Mouse (Mus musculus): Measurements from ENCODE around the gene Gm8005. TPM values are rescaled to one million over a fixed set of nuclear protein-coding genes. Genes with fewer than 3 reads are reported as not detected.
"Not testable (repeated sequence)": the region's sequence is repeated elsewhere in the genome, so short reads cannot be mapped to it uniquely, and the experiment has no call there.

Gene Gm8005
- polyA plus RNA-seq (2015; fragmentation: Nextera tagmentation; extraction: Ambion mirVana): not detected in 2 replicates

DNA sequence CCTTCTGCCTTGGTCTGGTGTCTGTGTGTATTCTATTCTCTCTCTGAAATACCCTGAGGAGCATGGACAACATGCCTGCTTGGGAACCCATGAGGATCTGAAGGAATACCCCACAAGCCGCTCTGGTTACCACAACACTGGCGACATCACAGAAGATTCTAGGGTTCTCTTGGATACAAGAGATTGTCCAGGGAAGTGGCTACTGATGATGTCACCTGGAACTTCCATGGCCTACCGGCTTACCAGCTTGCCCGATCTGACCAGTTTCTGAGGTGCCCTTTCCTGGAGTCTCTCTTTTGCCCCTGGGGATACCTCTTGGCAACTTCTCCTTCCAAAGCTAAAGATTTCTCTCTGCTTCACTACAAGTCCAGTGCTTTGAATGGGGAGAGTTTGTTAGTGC lies at the start of gene Gm8005:
TSS of gene Gm8005 (minus strand) at position 101 of the 400 bp plus-strand sequence.
- not testable (repeated sequence) for ATAC-seq; H3K36me3 ChIP-seq (ENCODE audit: poor library complexity, severe bottlenecking); H3K9me3 ChIP-seq (replicated peaks); H3K4me2 ChIP-seq; H3K4me3 ChIP-seq; H3K27me3 ChIP-seq; H3K4me1 ChIP-seq; H3K27ac ChIP-seq; H3K9ac ChIP-seq
- WGBS: 98% methylated on average over 2 of the region's 4 CpGs

- H3K9me3 ChIP-seq (replicated peaks); H3K4me2 ChIP-seq; H3K36me3 ChIP-seq (ENCODE audit: poor library complexity, severe bottlenecking); ATAC-seq; H3K4me3 ChIP-seq; H3K27ac ChIP-seq; H3K27me3 ChIP-seq; H3K4me1 ChIP-seq; H3K9ac ChIP-seq: not testable (repeated sequence)
- WGBS: 61% methylated on average over 2 of the region's 2 CpGs
Measured at GRCm38 (mm10) chr14:42463581-42463980, 24.1 kb upstream of the Gm8005 start, which contains the start of gene Gm8011. Gm8011 (plus strand) TSS chr14:42463881.

Other genes with a start within 250 kb of the Gm8005 start
- gene Gm3573, start 248.9 kb downstream of the Gm8005 start, polyA plus RNA-seq (2015; fragmentation: Nextera tagmentation; extraction: Ambion mirVana): not detected in 2 replicates
- gene Gm17026, start 179.6 kb downstream of the Gm8005 start, polyA plus RNA-seq (2015; fragmentation: Nextera tagmentation; extraction: Ambion mirVana): not detected in 2 replicates
- gene Gm9611, start 142.3 kb downstream of the Gm8005 start, polyA plus RNA-seq (2015; fragmentation: Nextera tagmentation; extraction: Ambion mirVana): not detected in 2 replicates
- not detected in 2 replicates for gene Gm7995, start 129.5 kb downstream of the Gm8005 start, polyA plus RNA-seq (2015; fragmentation: Nextera tagmentation; extraction: Ambion mirVana)
- gene Gm8011, start 24.2 kb upstream of the Gm8005 start, polyA plus RNA-seq (2015; fragmentation: Nextera tagmentation; extraction: Ambion mirVana): not detected in 2 replicates
- gene Gm8020, start 62.7 kb upstream of the Gm8005 start, polyA plus RNA-seq (2015; fragmentation: Nextera tagmentation; extraction: Ambion mirVana): not detected in 2 replicates
- gene Gm8024, start 84.6 kb upstream of the Gm8005 start, polyA plus RNA-seq (2015; fragmentation: Nextera tagmentation; extraction: Ambion mirVana): not detected in 2 replicates
- gene Gm17124, start 160.2 kb upstream of the Gm8005 start, polyA plus RNA-seq (2015; fragmentation: Nextera tagmentation; extraction: Ambion mirVana): not detected in 2 replicates
- not detected in 2 replicates for gene Gm3633, start 202.2 kb upstream of the Gm8005 start, polyA plus RNA-seq (2015; fragmentation: Nextera tagmentation; extraction: Ambion mirVana)
- not detected in 2 replicates for gene Gm10378, start 216.3 kb upstream of the Gm8005 start, polyA plus RNA-seq (2015; fragmentation: Nextera tagmentation; extraction: Ambion mirVana)